Mouse (Mus musculus) cerebellum, adult 8-10 months (tissue): ENCODE measurements at regions not wholly inside any gene's neighbourhood (a gene's known extent, or its start where the extent isn't known, plus 50 kb on each side); places are given as distances from the start of the nearest gene placed in this dataset.

ENCODE experiments used
- DNase-seq: peaks from one replicate; pipeline ENCODE4 v3.0.0; 2022

DNA sequence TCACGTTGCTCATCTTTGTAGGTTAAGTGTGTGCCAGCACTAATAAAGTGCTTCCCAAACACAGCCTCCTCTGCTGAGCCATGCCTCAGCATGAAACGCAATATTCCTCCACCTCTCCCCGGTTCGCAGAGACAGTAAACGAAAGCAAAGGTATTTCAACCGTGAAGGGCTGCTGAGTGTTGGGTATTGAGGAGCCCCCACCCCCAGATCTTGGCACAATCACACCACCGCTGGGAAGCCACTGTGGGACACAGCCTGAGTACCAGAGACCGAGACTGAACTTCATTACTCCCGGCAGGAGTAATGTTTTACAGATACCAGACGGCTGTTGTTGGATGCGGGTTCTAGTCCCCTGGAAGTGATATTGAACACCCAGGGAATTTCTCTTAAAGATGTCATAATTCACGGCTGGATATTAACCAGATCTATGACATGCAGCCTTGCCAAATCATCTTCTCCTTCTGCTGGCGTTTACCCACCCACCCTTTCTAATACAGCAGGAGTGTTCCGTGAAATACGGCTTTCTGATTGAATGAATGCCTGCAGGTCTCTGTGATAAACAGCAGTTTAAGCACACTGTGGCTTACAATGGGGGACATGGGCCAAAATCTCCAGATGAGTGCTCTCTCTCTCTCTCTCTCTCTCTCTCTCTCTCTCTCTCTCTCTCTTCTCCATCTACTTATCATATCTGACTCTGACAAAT lies 328.9 kb downstream of the Pax1 start:
- DNase-seq, result no peak

DNA sequence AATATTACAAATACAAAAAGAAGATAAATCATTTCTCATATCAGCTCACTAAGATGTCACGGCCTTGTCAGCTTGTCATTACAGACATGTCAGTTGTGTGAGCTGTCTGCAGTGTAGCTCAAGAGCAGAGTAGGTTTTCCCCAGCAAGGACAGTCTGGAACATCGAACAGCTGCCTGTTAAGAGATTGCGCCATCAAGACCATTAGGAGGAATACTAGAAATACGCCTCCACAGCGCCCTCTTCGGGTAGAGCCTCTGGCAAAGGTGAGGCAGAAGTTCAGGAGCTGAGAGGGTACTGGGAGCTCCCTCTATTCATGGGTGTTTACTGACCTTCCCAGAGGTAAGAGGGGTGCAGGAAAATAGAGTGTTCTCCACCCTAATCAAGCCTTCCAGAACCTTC lies 327.0 kb downstream of the Pax1 start:
- DNase-seq, result no peak

GRCm38 (mm10) chr2:147656667-147657066 lies 294.9 kb downstream of the Pax1 start:
- DNase-seq, result no peak

GRCm38 (mm10) chr2:147650229-147650628 lies 288.5 kb downstream of the Pax1 start:
- DNase-seq, result no peak

DNA sequence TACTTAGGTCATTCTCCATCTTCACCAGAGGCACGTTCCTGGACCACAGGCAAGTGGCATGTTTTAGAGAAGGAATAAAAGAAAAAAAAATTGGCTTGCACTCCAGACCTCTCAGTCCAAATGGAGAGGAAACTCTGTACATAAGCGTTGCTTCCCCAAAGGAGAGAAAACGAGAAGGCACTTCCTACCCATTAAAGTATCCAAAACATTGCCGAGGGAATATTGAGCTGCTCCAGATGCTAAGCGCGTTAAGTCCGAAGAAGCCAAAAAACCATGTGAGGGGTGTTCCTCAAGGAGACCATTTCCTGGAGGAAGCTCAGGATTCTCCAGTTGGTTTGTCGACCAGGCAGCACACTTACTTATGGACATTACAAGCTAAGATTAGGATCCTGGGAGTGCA lies 286.2 kb downstream of the Pax1 start:
- no peak for DNase-seq

GRCm38 (mm10) chr2:147647506-147647905 lies 285.8 kb downstream of the Pax1 start:
- DNase-seq, result no peak

- no peak for DNase-seq
Observed at GRCm38 (mm10) chr2:147637882-147638281, 276.2 kb downstream of the Pax1 start.

DNA sequence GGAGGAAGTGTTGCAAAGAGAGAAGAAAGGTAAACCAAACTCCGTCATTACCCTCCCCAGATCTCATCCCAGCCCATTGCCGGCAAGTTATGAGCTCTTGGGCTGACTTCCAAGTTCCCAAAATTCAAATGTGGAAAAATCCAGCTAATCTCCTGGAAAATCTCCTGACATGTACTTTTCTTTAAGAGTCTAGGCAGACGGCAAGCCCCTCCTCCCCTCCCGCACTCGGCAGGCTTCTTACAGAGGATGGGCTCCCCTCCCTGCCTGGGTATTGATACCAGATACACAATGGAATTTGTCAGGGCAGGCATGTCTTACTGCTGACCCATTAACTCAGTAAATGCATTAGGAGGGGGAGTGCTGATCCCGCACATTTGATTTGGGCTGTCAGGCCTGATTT lies 271.0 kb downstream of the Pax1 start:
- DNase-seq, result no peak

- DNase-seq, result no peak
Observed at GRCm38 (mm10) chr2:147629716-147630115, 268.0 kb downstream of the Pax1 start.

- DNase-seq, result no peak
Observed at GRCm38 (mm10) chr2:147627096-147627495, 265.4 kb downstream of the Pax1 start.

DNA sequence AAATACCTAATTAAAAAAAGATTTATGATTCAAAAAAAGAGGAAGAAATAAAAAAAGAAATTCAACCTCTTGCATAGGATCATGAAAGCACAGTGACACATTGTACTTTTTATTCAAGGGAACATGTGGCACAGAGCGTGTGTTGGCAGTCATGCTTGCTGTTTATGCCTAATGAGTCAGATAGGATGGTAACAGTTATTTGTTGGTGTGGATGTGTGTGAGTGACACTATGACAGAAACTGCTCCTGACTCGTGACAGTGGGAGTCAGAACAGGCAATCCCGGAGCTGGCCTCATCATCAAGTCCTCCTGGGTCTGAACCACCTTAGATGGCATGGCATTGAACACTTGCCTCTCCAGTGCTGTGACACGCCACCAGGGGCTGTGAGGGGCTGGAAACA lies 261.4 kb downstream of the Pax1 start:
- DNase-seq, result no peak

DNA sequence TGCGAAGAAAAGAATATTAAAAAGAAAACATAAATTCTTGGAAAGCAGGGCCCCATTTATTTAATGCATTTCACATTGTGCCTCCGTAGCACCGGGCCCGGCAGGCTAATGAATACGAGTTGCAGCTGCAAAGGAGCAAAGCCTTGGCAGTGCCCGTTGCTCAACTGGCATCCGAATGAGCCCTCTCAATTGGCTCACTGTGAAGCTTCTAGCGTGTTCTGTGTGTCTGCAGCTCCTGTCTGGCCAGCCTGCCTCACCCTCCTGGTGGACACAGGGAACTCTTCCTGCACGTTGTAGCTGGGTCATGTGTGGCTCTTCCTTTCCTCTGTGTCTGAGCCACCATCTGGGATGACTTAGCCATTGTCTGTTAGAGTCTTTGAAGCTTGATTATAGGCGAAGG lies 256.1 kb downstream of the Pax1 start:
- no peak for DNase-seq

- DNase-seq, result no peak
Observed at GRCm38 (mm10) chr2:147610343-147610742, 248.6 kb downstream of the Pax1 start.

GRCm38 (mm10) chr2:147601639-147602038 lies 239.9 kb downstream of the Pax1 start:
- DNase-seq, result no peak

GRCm38 (mm10) chr2:147572413-147572812 lies 210.7 kb downstream of the Pax1 start:
- no peak for DNase-seq

GRCm38 (mm10) chr2:147561220-147561619 lies 199.5 kb downstream of the Pax1 start:
- DNase-seq, result no peak

GRCm38 (mm10) chr2:147560426-147561155 lies 198.9 kb downstream of the Pax1 start:
- no peak for DNase-seq

GRCm38 (mm10) chr2:147529161-147529560 lies 167.4 kb downstream of the Pax1 start:
- no peak for DNase-seq

DNA sequence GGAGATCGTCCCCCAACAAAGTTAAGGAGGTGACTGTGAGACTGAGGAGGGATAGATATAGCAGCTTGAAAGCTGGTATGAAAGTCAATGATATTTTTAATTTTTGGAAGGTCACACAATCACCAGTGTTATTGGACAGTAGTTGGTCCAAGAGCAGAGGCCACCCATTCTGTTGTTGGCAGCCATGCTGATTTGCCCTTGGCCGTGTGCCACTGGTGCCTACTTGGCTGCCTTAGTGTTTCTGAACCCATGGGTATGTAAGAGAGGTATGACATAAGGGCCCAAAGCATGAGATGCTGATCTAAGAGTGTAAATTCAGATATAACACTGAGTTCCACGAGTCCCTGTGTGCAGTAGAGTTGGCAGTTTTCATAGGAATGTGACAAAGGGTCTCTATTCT lies 153.7 kb downstream of the Pax1 start:
- no peak for DNase-seq

- no peak for DNase-seq
Observed at GRCm38 (mm10) chr2:147514748-147515147, 153.0 kb downstream of the Pax1 start.

GRCm38 (mm10) chr2:147503962-147504361 lies 142.2 kb downstream of the Pax1 start:
- no peak for DNase-seq

GRCm38 (mm10) chr2:147498731-147499130 lies 137.0 kb downstream of the Pax1 start:
- DNase-seq, result no peak

GRCm38 (mm10) chr2:147455932-147456331 lies 94.2 kb downstream of the Pax1 start:
- DNase-seq, result no peak

- no peak for DNase-seq
Observed at GRCm38 (mm10) chr2:147454362-147455257, 92.9 kb downstream of the Pax1 start.
